Mouse (Mus musculus): Measurements from ENCODE around the gene Hal.

- no peak for TF ChIP-seq CTCF (IDR thresholded peaks at IDR 0.05; ENCODE audit: borderline replicate concordance, extremely low read depth, insufficient read depth, insufficient read length)
- no peak for TF ChIP-seq POLR2A (IDR thresholded peaks at IDR 0.05; ENCODE audit: borderline replicate concordance, extremely low read depth, insufficient read depth, insufficient read length, poor library complexity, severe bottlenecking)
Observed at GRCm38 (mm10) chr10:93488828-93489226, 259 bp downstream of the Hal start.

Measured in brain, embryonic 14.5 days (tissue).